Mouse (Mus musculus) intestine, embryonic 14.5 days (tissue): Measurements from ENCODE around the gene Gm21738. TPM values are rescaled to one million over a fixed set of nuclear protein-coding genes. Genes with fewer than 3 reads are reported as not detected.
"Not testable (repeated sequence)": the region's sequence is repeated elsewhere in the genome, so short reads cannot be mapped to it uniquely, and the experiment has no call there.

Experiments used
- ATAC-seq: fragments of 200-750 bp; cut with Nextera tagmentation; replicated peaks from 2 replicates; pipeline ENCODE4 v1.8.0; 2017; ENCODE audit warnings: low read depth, moderate number of reproducible peaks, moderate TSS enrichment, moderate library complexity; ENCODE audit not compliant: low FRiP score, low TSS enrichment
- DNase-seq: peaks from one replicate; pipeline ENCODE4 v3.0.0-alpha.2; 2018; ENCODE audit warnings: low spot score
- H3K27ac ChIP-seq: fragments of 300-500 bp; sonication (generic); 2 replicates; pipeline ENCODE4 v1.5.1; 2014; ENCODE audit warnings: low read depth, mild to moderate bottlenecking, control low read depth
- H3K27me3 ChIP-seq: fragments of 300-500 bp; sonication (generic); replicated peaks from 2 replicates; pipeline ENCODE4 v1.6.1; 2014; ENCODE audit warnings: low read length, control low read depth; ENCODE audit not compliant: control insufficient read depth, insufficient read depth
- H3K36me3 ChIP-seq: fragments of 300-500 bp; sonication (generic); 2 replicates; pipeline ENCODE4 v1.6.1; 2014; ENCODE audit warnings: low read length, control low read depth; ENCODE audit not compliant: control insufficient read depth, insufficient read depth
- H3K4me1 ChIP-seq: fragments of 300-500 bp; sonication (generic); replicated peaks from 2 replicates; pipeline ENCODE4 v1.6.1; 2014; ENCODE audit warnings: low read length, control low read depth, mixed read lengths; ENCODE audit not compliant: control insufficient read depth, insufficient read depth
- H3K4me2 ChIP-seq: fragments of 300-500 bp; sonication (generic); 2 replicates; pipeline ENCODE4 v1.6.1; 2014; ENCODE audit warnings: low read length
- H3K4me3 ChIP-seq: fragments of 300-500 bp; sonication (generic); 2 replicates; pipeline ENCODE4 v1.5.1; 2014; ENCODE audit warnings: low read depth, low read length, control low read depth, mixed read lengths
- H3K9ac ChIP-seq: fragments of 300-500 bp; sonication (generic); 2 replicates; pipeline ENCODE4 v1.6.1; 2014; ENCODE audit warnings: mild to moderate bottlenecking, low read length
- H3K9me3 ChIP-seq: fragments of 300-500 bp; sonication (generic); 2 replicates; pipeline ENCODE4 v1.6.1; 2016; ENCODE audit warnings: low read length, control low read depth; ENCODE audit not compliant: control insufficient read depth
- WGBS: fragments of 180-500 bp; shearing (Covaris S2); extraction: QIAGEN DNeasy Blood & Tissue Kit; methylation state at CpG from one replicate; pipeline ENCODE4 v1.1.7; 2014; 5-methylcytosine and 5-hydroxymethylcytosine counted together
- polyA plus RNA-seq: library from polyadenylated mRNA; unstranded; fragments of >200 nt; fragmentation: Nextera tagmentation; extraction: Ambion mirVana; gene quantifications from 2 replicates; pipeline ENCODE4 v1.2.1, GENCODE M21; 2014

Gene Gm21738
- polyA plus RNA-seq = not detected in 2 replicates

DNA sequence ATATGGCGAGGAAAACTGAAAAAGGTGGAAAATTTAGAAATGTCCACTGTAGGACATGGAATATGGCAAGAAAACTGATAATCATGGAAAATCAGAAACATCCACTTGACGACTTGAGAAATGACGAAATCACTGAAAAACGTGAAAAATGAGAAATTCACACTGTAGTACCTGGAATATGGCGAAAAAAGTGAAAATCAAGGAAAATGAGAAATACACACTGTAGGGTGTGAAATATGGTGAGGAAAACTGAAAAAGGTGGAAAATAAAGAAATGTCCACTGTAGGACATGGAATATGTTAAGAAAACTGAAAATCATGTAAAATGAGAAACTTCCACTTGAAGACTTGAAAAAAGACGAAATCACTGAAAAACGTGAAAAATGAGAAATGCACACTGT, at the start of gene Gm21738:
TSS of gene Gm21738 (minus strand) at position 101 of the 400 bp plus-strand sequence.
- 76% methylated on average over 7 of the region's 7 CpGs for WGBS
- not testable (repeated sequence) for H3K9me3 ChIP-seq

DNA sequence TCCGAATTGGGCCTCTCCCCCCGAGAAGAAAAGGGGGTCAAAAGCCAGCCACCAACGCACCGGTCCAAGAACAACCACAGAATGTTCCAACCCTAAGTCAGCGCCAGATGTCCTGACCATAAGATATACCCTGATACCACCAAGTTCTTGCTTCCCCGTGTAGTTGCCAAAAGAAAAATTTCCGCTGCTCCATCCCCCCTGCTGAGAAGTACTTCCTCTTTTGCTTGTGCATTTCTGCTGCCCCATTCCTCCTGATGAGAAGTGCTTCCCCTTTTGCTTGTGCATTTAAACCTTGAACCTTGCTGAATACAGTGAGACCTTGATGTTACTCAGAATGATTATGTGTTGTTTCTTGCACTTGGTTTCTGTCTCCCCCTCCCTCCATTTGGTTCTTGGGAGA, 35.0 kb downstream of the Gm21738 start:
- not testable (repeated sequence) for H3K27ac ChIP-seq, H3K9ac ChIP-seq, H3K36me3 ChIP-seq, H3K9me3 ChIP-seq, DNase-seq, H3K4me1 ChIP-seq, H3K27me3 ChIP-seq, H3K4me2 ChIP-seq, H3K4me3 ChIP-seq, ATAC-seq
- 83% methylated on average over 7 of the region's 7 CpGs for WGBS

More for the DNA sequence above, at the start of gene Gm21738:
- H3K4me1 ChIP-seq, H3K4me2 ChIP-seq, ATAC-seq, H3K9ac ChIP-seq, DNase-seq, H3K36me3 ChIP-seq, H3K27me3 ChIP-seq, H3K4me3 ChIP-seq, H3K27ac ChIP-seq: not testable (repeated sequence)

Other genes with a start within 250 kb of the Gm21738 start
- 0.12 and 0.18 TPM in 2 replicates for gene Gm2244, start 131.0 kb upstream of the Gm21738 start, polyA plus RNA-seq
- 3.7 and 4.3 TPM in 2 replicates for gene Gm2237, start 166.2 kb upstream of the Gm21738 start, polyA plus RNA-seq
- not detected in 2 replicates for gene Gm5458, start 183.7 kb upstream of the Gm21738 start, polyA plus RNA-seq